Mouse (Mus musculus): Measurements from ENCODE around the gene Taz. TPM values are rescaled to one million over a fixed set of nuclear protein-coding genes. Genes with fewer than 3 reads are reported as not detected.

The Taz gene
- polyA plus RNA-seq, 1 experiment from 2014 or later, result 93.6 TPM

DNA sequence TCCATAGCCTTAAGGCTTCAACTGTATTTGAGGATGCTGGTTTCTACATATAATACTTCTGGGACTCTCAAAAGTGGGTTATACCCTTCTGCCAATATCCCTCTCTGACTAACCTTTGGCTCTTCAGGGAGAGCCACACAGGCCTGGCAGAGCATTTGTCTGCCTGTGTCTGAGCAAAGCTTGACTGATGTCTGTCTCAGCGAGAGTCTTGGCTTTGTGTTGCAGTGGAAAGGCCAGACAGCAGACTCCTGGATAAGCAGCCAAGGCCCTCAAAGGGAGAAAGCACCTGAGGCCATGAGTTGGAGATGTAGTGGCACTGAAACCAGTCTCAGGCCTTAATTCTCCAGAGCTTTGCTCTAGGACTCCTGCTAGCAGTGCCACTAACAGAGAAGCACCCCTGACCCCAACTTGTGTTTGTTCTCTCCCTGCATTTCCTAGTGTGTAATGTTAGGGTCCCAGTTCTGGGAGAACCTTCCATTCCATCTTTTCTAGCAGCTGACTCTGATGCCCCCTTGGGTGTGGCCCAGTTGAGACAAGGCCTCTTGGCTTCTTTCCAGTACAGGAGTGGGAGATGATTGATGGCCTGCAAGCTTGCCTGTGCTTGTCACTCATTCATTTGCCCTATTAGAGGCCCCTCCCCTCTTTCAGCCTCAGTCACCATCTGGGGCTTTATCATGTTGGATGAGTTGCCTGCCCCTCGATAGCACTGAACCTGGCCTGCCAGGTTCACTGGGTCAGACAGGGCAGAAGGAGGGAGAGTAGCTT, 48.6 kb downstream of the Taz start:
- ATAC-seq (replicated peaks), result no peak
- Histone ChIP-seq H3K9me3 (no peaks in the 10 kb centered on the region), H3K9ac (replicated peaks) (peak overlapping the region; percentile 70), H3K4me1 (peaks cover 36% of the 10 kb centered on the region), H3K27ac (replicated peaks) (peak overlapping the region; percentile 92), H3K4me2 (replicated peaks) (peak overlapping the region; percentile 62), H3K27me3 (no peaks in the 10 kb centered on the region), H3K4me3 (peak overlapping the region; percentile 56), H3K36me3 (peaks cover 6% of the 10 kb centered on the region)
- 41% methylated on average over 2 of the region's 2 CpGs for WGBS

Small RNA genes lying within 50 kb of the gene (microRNA-seq; reads per million reads assigned to microRNA genes)
- gene Mir7091, result not detected
- 1.5 reads per million for gene Mir7092

Other genes starting within 250 kb of the Taz start
- gene Opn1mw, start 154.4 kb upstream of the Taz start, polyA plus RNA-seq (2015; fragmentation: Nextera tagmentation; extraction: Ambion mirVana), result not detected in 2 replicates
- gene Mecp2, start 146.5 kb upstream of the Taz start, polyA plus RNA-seq (2015; fragmentation: Nextera tagmentation; extraction: Ambion mirVana), result 15.9 and 16.4 TPM in 2 replicates
- not detected in 2 replicates for gene Tex28, start 114.1 kb upstream of the Taz start, polyA plus RNA-seq (2015; fragmentation: Nextera tagmentation; extraction: Ambion mirVana)
- 0.19 TPM in 1 of 2 replicates, not detected in the other for gene Tktl1, start 104.7 kb upstream of the Taz start, polyA plus RNA-seq (2015; fragmentation: Nextera tagmentation; extraction: Ambion mirVana)
- gene Flna, start 32.1 kb upstream of the Taz start, polyA plus RNA-seq (2015; fragmentation: Nextera tagmentation; extraction: Ambion mirVana), result 105 and 116 TPM in 2 replicates
- 17.7 and 18.1 TPM in 2 replicates for gene Emd, start 27.2 kb upstream of the Taz start, polyA plus RNA-seq (2015; fragmentation: Nextera tagmentation; extraction: Ambion mirVana)
- gene Rpl10, start 11.1 kb upstream of the Taz start, polyA plus RNA-seq (2015; fragmentation: Nextera tagmentation; extraction: Ambion mirVana), result 503 and 525 TPM in 2 replicates
- 2.2 and 2.4 TPM in 2 replicates for gene Dnase1l1, start 425 bp downstream of the Taz start, polyA plus RNA-seq (2015; fragmentation: Nextera tagmentation; extraction: Ambion mirVana)
- gene Atp6ap1, start 15.2 kb downstream of the Taz start, polyA plus RNA-seq (2015; fragmentation: Nextera tagmentation; extraction: Ambion mirVana), result 185 and 191 TPM in 2 replicates
- 923 and 936 TPM in 2 replicates for gene Gdi1, start 23.1 kb downstream of the Taz start, polyA plus RNA-seq (2015; fragmentation: Nextera tagmentation; extraction: Ambion mirVana)
- gene Fam50a, start 31.1 kb downstream of the Taz start, polyA plus RNA-seq (2015; fragmentation: Nextera tagmentation; extraction: Ambion mirVana), result 65.1 and 65.6 TPM in 2 replicates
- gene Plxna3, start 47.2 kb downstream of the Taz start, polyA plus RNA-seq (2015; fragmentation: Nextera tagmentation; extraction: Ambion mirVana), result 63.0 and 68.8 TPM in 2 replicates
- 82.9 and 87.9 TPM in 2 replicates for gene Lage3, start 71.7 kb downstream of the Taz start, polyA plus RNA-seq (2015; fragmentation: Nextera tagmentation; extraction: Ambion mirVana)
- gene Ubl4a, start 91.3 kb downstream of the Taz start, polyA plus RNA-seq (2015; fragmentation: Nextera tagmentation; extraction: Ambion mirVana), result 68.4 and 69.0 TPM in 2 replicates
- 6.9 and 7.0 TPM in 2 replicates for gene Slc10a3, start 91.4 kb downstream of the Taz start, polyA plus RNA-seq (2015; fragmentation: Nextera tagmentation; extraction: Ambion mirVana)
- 36.3 and 40.1 TPM in 2 replicates for gene Fam3a, start 111.4 kb downstream of the Taz start, polyA plus RNA-seq (2015; fragmentation: Nextera tagmentation; extraction: Ambion mirVana)
- gene Ikbkg, start 111.4 kb downstream of the Taz start, polyA plus RNA-seq (2015; fragmentation: Nextera tagmentation; extraction: Ambion mirVana), result 18.1 and 19.7 TPM in 2 replicates
- 61.0 and 63.2 TPM in 2 replicates for gene G6pdx, start 147.3 kb downstream of the Taz start, polyA plus RNA-seq (2015; fragmentation: Nextera tagmentation; extraction: Ambion mirVana)
- gene Gm6880, start 199.5 kb downstream of the Taz start, polyA plus RNA-seq (2015; fragmentation: Nextera tagmentation; extraction: Ambion mirVana), result not detected in 2 replicates